Mouse (Mus musculus) left cerebral cortex, postnatal 36 days (tissue): Measurements from ENCODE around the gene Pink1. TPM values are rescaled to one million over a fixed set of nuclear protein-coding genes. Genes with fewer than 3 reads are reported as not detected.

ENCODE experiments used
- DNase-seq, 2 experiments: peaks; one replicate each; pipeline ENCODE4 v3.0.0; 2021 to 2022; ENCODE audit warnings: low spot score in 2 of 2, mixed read lengths in 1 of 2
- intact Hi-C: fragments of 180-260 bp; cut with DNase I; formaldehyde crosslinking; loops from one replicate; pipeline ENCODE4 v1.15.1; 2025
- total RNA-seq, 2 experiments: library from RNA; stranded (reverse); gene quantifications; 2 replicates each; pipeline ENCODE4 v1.2.3; 2021

Gene Pink1
- 100 to 1,000 TPM; 270 to 338 TPM for total RNA-seq

GRCm38 (mm10) chr4:138326077-138326695 lies at the start of gene Pink1:
Gene Pink1 (minus strand): TSS chr4:138326307.
- DNase-seq: peak; percentile 91 to 92
- intact Hi-C loops: loop anchor here (2.0 kb wide), 1 partner anchor 53 kb away; no protein-coding TSS in a partner anchor

- intact Hi-C loops: no loop called here
- DNase-seq: no peak
Measured at GRCm38 (mm10) chr4:138375117-138375516, 49.0 kb upstream of the Pink1 start.

GRCm38 (mm10) chr4:138370996-138371516 lies 44.9 kb upstream of the Pink1 start:
- DNase-seq: no peak
- intact Hi-C loops: no loop called here

- intact Hi-C loops: no loop called here
- no peak for DNase-seq
Measured at GRCm38 (mm10) chr4:138368498-138369260, 42.6 kb upstream of the Pink1 start.

GRCm38 (mm10) chr4:138367641-138368497 lies 41.8 kb upstream of the Pink1 start, which contains the start of gene Cda:
Gene Cda (minus strand): TSS chr4:138367992.
- DNase-seq: peak; percentile 24 to 43
- intact Hi-C loops: no loop called here

- intact Hi-C loops: no loop called here
Measured at GRCm38 (mm10) chr4:138366561-138366960, 40.5 kb upstream of the Pink1 start.

GRCm38 (mm10) chr4:138363511-138363910 lies 37.4 kb upstream of the Pink1 start:
- DNase-seq: no peak
- intact Hi-C loops: no loop called here

More at GRCm38 (mm10) chr4:138366561-138366960, 40.5 kb upstream of the Pink1 start:
- no peak for DNase-seq

- intact Hi-C loops: no loop called here
Measured at GRCm38 (mm10) chr4:138362883-138363282, 36.8 kb upstream of the Pink1 start.

GRCm38 (mm10) chr4:138361370-138361821 lies 35.3 kb upstream of the Pink1 start:
- intact Hi-C loops: no loop called here
- peak in 1 of 2 experiments; percentile 18 for DNase-seq

More at GRCm38 (mm10) chr4:138362883-138363282, 36.8 kb upstream of the Pink1 start:
- no peak for DNase-seq

GRCm38 (mm10) chr4:138358176-138358575 lies 32.1 kb upstream of the Pink1 start:
- intact Hi-C loops: no loop called here
- no peak for DNase-seq

GRCm38 (mm10) chr4:138356551-138356950 lies 30.4 kb upstream of the Pink1 start:
- intact Hi-C loops: no loop called here
- no peak for DNase-seq

GRCm38 (mm10) chr4:138356141-138356540 lies 30.0 kb upstream of the Pink1 start:
- no peak for DNase-seq
- intact Hi-C loops: no loop called here

GRCm38 (mm10) chr4:138355496-138355895 lies 29.4 kb upstream of the Pink1 start:
- intact Hi-C loops: no loop called here
- no peak for DNase-seq

- intact Hi-C loops: no loop called here
- no peak for DNase-seq
Measured at GRCm38 (mm10) chr4:138353438-138354171, 27.5 kb upstream of the Pink1 start.

GRCm38 (mm10) chr4:138352692-138353091 lies 26.6 kb upstream of the Pink1 start:
- intact Hi-C loops: no loop called here
- no peak for DNase-seq

- intact Hi-C loops: no loop called here
- DNase-seq: no peak
Measured at GRCm38 (mm10) chr4:138351821-138352220, 25.7 kb upstream of the Pink1 start.

- intact Hi-C loops: no loop called here
- no peak for DNase-seq
Measured at GRCm38 (mm10) chr4:138348716-138349115, 22.6 kb upstream of the Pink1 start.

- intact Hi-C loops: no loop called here
- DNase-seq: no peak
Measured at GRCm38 (mm10) chr4:138347280-138347679, 21.2 kb upstream of the Pink1 start.
